Mouse (Mus musculus): ENCODE results near the gene Higd2a. TPM values are rescaled to one million over a fixed set of nuclear protein-coding genes. Genes with fewer than 3 reads are reported as not detected.

The Higd2a gene
- 100 to 1,000 TPM; 156 to 168 TPM for total RNA-seq (2021)

DNA sequence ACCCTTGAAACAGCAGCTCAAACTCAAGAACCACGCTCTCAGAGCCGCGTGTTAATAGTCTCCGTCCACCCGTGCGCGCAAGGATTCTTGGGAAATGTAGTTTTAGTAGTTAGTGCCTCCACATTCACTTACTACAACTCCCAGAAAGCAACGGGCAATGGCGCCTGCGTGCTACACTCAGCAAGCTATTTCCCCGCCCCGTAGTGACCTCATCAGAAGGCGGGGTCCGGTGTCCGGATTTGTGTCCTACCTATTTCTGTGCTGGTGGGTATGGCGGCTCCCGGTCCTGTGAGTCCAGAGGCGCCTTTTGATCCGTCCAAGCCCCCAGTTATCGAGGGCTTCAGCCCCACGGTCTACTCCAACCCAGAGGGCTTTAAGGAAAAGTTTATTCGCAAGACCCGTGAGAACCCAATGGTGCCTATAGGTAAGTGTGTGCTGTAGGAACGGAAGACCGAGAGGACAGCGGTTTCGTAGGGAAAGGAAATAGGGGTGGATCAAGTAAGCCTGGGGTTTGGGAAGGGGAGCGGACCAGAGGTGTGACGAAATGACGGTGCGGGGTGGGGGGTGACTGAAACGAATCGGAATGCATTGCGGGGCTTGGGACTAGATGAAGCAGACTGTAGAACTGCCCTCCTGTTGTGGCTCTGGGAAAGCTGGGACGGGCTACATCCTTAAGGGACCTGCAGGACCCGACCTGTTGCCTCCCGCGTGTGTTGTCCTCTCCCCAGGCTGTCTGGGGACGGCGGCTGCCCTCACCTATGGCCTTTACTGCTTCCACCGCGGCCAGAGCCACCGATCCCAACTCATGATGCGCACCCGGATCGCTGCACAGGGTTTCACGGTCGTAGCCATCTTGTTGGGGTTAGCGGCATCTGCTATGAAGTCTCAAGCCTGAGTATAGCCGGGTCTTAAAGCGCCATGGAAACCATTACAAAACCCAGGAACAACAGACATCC is at the start of gene Higd2a, which contains the start of gene Nop16:
Gene Higd2a, plus strand, starts transcription at position 212 of the 956 bp plus-strand sequence.
Gene Nop16, minus strand, starts transcription at position 95 of the 956 bp plus-strand sequence.
- intact Hi-C loops (cut with DNase I): no loop called here

DNA sequence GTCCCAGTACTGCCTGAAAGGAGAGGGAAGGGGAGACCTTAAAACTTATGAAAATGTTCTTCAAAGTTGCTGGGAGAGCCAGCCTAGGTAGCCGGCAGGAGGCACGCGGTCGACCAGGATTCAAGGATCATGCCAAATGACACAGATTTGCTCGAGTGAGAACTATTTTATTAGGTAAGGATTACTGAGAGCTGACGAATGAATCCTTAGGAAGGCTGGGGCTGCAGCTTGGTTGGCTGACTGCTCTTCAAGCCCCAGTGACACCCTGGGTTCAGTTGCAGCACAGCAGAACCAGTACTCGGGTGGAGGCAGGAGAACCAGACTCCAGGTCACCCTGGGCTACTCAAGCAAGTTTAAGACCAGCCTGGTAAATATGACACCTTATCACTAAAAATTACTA is 42.0 kb upstream of the Higd2a start:
- intact Hi-C loops (cut with DNase I): no loop called here
- DNase-seq (ENCODE audit: extremely low spot score in 1 of 2, low spot score in 2 of 2): no peak

More for the DNA sequence above, at the start of gene Higd2a, which contains the start of gene Nop16:
- peak; percentile 97 for DNase-seq (ENCODE audit: extremely low spot score in 1 of 2, low spot score in 2 of 2)

DNA sequence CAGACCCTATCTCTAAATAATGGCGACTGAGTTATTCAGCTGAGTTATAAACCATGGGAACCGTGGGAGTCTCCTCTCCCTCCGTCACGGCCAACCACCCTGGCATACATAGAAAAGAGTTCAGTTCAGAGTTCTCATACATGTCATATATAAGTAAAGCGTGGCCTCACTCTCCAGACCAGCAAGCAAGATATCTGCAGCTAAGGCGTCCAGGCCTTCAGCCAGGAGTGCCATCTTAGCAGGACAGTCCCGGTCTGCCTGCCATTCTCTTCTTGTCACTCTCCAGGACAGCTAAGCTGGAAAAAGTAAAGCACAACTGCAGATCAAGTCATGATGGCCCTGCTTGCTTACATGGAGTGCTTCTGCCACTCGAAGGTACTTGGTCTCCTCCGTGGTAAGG is 33.8 kb upstream of the Higd2a start:
- intact Hi-C loops (cut with DNase I): no loop called here
- DNase-seq (ENCODE audit: extremely low spot score in 1 of 2, low spot score in 2 of 2): no peak

DNA sequence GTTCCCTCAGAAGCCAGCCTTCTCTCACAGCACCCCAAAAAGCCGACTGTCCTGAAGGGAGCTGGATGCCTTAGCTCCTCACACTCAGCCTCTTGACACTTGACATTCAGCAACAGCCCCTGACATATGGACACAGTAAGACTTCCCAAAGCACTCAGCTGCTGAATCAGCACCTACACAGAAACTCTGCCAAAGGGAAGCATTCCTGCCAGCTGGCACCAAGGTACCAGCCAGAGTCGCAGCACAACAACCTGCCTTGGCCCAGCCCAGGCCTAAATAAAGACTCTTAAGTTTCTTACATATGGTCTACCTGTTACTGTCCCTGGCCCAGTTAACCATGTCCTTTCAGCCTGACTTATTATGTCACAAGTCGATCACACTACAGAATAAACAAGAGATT is 33.2 kb upstream of the Higd2a start:
- intact Hi-C loops (cut with DNase I): no loop called here

DNA sequence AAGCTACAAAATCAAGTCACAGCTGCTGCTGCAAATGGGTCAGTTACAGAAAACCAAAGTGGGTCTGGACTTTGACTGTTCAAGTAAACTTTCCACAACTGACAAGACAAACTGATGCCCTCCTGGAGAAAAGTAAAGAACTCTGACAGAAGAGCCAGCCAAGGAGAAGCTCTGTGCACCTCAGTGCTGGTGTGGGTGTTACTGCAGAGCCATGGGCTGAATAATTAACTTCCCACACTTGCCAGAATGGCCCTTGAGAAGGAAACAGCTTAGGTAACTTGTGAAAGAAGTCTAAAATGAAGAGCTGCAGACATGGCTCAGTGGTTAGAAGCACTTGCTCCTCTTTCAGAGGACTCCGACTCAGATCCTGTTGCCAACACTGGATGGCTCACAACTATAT is 32.4 kb upstream of the Higd2a start:
- no peak for DNase-seq (ENCODE audit: extremely low spot score in 1 of 2, low spot score in 2 of 2)
- intact Hi-C loops (cut with DNase I): no loop called here

More for the DNA sequence above, 33.2 kb upstream of the Higd2a start:
- no peak for DNase-seq (ENCODE audit: extremely low spot score in 1 of 2, low spot score in 2 of 2)

DNA sequence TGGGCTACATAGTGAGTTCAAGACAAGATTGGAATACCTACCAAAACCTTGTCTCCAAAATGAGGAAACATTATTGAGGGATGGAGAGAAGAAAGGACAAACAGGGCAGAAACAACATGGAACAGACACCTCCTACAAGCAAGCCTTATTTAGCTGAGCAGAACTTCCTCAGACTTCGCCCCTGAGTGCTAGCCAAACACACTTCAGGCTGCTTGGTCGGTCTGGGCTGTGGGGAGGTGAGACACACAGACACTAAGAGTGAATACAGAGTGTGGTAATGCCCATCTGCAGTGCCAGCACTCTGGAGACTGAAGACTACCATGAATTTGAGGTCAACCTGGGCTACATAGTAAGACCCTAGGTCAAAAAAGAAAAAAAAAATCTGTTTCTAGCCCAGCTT is 30.4 kb upstream of the Higd2a start:
- intact Hi-C loops (cut with DNase I): loop anchor here (5.0 kb wide), 1 partner anchor 92 kb away; the partner anchor contains the start of gene Thoc3

DNA sequence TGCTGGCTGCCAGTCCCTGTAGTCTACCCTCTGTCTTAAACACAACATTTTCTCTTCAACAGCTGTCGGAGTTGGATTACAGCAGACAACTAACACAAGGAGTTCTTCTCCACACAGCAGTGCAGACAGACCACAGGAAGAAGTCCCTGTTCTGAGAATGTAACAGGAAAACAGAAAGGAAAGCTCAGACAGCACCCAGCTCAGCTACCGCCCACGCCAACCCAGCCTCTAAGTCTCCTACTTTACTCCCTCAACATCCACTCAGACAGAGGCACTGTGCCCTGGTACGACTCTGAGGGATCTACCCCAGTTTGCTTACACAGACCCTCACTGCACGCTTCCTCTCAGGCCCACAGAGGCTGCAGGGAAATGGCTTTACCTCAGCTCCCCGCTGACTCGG is 29.4 kb upstream of the Higd2a start:
- intact Hi-C loops (cut with DNase I): loop anchor here (5.0 kb wide), 1 partner anchor 93 kb away; the partner anchor contains the start of gene Thoc3
- DNase-seq (ENCODE audit: extremely low spot score in 1 of 2, low spot score in 2 of 2): no peak

More for the DNA sequence above, 30.4 kb upstream of the Higd2a start:
- DNase-seq (ENCODE audit: extremely low spot score in 1 of 2, low spot score in 2 of 2): no peak

DNA sequence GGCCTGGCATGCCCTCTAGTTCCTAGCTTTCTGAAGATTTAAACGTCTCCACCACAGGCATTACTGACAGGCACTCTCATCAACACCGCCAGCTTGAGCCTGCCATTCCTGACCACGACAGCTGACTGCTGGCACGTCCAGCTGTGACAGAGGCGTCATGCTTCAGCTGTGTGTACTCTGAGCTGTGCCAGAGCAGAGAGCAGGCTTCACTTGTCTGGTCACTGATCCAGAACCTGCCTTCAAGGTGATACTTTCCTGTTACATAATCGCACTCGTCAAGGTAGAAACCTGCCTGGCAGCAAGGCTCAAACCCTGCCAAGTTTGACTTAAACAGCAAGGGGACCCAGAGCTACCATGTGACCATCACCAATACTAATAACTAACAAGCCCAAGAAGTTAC is 27.4 kb upstream of the Higd2a start:
- intact Hi-C loops (cut with DNase I): loop anchor here (5.0 kb wide), 1 partner anchor 95 kb away; the partner anchor contains the start of gene Thoc3
- DNase-seq (ENCODE audit: extremely low spot score in 1 of 2, low spot score in 2 of 2): no peak

DNA sequence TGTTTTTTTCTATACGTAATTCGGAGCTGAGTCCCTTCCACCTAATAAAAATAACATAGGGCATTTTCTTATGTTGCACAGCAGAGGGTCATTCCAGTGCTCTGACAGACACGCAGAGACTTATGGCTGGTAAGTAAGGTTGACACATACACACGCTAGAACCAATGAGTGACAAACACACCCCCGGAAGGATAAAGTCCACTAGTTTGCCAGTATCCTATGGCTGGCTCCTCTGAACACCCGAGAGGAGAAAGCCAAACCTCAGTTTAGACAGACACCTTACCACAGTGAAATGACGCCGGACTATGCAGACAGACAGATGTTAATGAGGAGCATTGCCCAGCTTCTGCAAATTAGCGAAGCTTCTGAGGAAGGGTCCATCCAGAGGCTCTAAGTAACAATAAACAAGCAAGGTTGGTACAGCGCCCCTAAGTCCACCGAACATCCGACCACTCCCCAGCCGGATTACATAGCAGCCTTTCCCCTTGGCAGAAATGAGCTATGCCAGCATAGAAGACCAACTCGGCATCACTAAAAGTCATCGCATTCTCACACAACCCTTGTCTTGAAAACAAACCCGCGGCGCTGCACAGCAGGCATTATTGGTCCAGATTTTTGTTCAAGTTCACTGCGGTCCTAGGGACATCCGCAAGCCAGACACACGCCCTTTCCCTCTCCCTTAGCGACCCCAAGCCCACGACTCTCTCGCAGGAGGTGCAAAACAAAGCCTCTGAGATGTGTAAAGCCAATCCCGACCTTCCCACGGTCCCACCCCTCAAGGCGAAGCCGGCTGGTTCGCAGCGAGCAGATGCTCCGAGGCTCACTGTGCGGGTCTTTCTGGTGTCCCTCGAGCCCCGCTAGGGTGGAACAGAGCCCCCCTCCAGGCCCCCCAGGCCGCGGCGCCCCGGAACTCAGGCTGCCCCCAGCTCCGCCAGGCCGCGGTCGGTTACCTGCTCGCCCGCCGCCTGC is 25.5 kb upstream of the Higd2a start:
- intact Hi-C loops (cut with DNase I): loop anchor here (5.0 kb wide), 1 partner anchor 97 kb away; the partner anchor contains the start of gene Thoc3
- no peak for DNase-seq (ENCODE audit: extremely low spot score in 1 of 2, low spot score in 2 of 2)

DNA sequence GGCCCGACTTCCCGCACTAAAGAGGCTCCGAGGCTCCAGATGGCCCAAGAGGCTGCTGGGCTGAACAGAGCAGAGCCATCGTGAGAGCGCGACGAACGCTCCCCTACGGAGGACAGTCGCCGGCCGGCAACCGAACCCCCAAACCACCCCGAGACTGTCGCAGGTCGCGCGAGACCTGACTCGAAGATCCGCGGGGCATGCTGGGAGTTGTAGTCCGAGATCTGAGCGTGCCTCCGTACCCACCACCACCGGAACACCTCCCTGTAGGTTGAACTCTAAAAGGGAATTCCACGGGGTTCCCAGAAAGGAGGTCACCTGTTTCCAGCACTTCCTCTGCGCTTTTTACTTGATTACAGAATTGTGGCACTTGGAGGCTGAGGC is 24.8 kb upstream of the Higd2a start, which contains the start of gene 4833439L19Rik:
Gene 4833439L19Rik, minus strand, starts transcription at position 235 of the 381 bp plus-strand sequence.
- intact Hi-C loops (cut with DNase I): no loop called here

DNA sequence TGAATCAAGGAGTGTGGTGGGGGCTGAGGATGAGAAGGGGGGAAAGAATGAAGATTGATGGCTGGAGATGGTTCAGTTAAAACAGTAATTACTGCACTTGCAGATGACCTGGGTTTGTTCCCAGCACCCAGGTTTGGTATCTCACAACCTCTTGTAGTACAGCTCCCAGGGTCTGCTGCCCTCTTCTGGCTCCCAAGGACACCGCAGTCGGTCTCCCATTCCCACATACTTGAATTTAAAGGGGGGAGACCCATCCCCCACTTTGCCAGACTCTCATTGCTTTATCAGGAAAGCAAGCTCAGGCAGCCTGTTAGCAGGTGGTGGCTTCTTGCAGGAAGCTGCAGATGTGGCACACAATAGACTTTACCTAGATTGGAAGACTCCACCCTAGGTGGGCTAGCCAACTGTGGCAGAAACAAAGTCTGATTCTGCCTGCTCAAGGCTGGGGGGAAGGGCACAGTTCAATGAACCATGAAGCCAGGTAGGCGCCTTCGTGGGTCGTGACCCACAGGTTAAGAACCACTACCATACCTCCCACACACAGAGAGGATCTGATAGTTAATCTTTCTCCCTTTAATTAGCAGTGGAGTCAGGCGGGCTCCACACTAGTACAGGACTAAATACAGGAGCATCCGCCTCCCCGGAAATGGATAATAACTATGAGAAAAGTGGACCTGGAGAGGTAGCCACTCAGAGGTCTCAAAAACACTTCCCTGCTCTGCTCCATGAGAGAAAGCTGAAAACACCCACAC is 24.2 kb upstream of the Higd2a start:
- peak; percentile 49 to 76 for DNase-seq (ENCODE audit: extremely low spot score in 1 of 2, low spot score in 2 of 2)
- intact Hi-C loops (cut with DNase I): no loop called here

More for the DNA sequence above, 24.8 kb upstream of the Higd2a start, which contains the start of gene 4833439L19Rik:
- peak; percentile 91 to 96 for DNase-seq (ENCODE audit: extremely low spot score in 1 of 2, low spot score in 2 of 2)

DNA sequence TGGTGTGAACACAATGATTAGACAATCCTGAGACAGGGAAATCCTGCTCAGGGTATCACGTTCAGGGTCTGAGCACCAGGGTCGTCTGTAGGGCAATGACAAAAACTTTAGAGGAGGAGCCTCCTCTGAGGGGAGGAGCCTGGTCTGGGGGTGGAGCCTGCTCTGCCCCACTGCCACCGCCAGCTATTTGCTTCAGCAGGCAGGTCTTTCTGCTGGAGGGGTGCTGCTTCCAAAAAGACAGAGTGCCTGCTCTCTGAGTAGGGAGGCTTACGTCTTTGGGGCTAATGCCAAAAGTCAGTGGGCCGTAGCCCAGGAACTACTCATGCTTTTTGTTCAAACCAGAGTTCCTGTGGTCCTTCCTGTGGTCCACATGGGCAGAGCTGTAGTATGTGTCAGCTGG is 21.6 kb upstream of the Higd2a start:
- intact Hi-C loops (cut with DNase I): no loop called here
- no peak for DNase-seq (ENCODE audit: extremely low spot score in 1 of 2, low spot score in 2 of 2)

DNA sequence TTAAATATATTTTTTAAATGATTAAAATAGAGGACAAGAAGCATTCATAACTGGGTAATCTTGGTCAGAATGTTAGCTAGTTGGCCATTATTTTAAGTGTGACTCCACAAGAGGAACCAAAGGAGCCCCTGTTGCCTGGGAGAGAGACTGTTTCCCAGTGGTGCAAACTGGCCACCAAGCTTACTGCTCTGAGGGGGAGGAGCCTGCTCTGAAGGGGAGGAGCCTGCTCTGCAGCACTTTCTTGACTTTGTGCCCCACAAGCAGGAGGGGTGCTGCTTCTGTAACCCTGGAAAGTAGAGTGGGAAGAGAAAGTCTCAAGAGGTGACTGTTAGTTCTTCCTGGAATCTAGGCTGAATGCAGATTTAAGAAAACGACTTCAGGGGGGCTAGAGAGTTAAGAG is 20.7 kb upstream of the Higd2a start:
- intact Hi-C loops (cut with DNase I): no loop called here
- no peak for DNase-seq (ENCODE audit: extremely low spot score in 1 of 2, low spot score in 2 of 2)

DNA sequence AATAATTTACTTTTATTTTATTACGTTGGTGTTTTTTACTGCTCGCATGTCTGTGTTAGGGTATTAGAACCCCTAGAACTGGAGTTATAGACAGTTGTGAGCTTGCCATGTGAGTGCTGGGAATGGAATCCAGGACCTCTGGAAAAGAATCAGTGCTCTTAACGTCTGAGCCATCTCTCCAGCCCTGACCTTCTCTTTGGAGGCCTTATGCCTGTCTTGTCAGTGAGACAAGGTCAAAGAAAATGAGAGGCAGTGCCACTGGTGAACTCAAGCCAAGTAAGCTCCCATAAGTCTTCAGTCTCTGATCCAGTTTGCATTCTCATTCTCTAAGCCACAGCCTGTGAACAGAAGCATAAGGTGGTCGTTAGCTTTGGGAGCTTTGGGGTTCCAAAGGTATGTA is 19.3 kb upstream of the Higd2a start:
- intact Hi-C loops (cut with DNase I): no loop called here
- DNase-seq (ENCODE audit: extremely low spot score in 1 of 2, low spot score in 2 of 2): no peak

DNA sequence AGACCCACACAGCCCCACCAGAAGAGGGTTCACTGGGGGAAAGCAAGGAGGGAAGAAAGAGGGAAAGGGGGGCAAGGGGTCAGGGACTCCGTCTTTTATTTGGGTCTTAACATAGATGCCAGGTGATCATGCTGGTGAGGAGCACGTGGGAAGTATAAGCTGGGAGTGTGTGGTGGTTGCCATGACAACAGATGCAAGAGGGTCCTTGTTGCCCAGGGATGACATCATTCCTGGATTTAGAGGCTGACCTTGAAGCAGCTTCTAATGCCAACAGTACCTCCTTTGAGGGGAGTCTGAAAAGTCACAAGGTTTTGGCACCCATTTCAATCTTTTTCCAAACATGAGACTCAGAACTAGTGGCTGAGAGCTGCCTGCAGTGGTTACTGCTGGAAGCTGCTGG is 18.4 kb upstream of the Higd2a start:
- intact Hi-C loops (cut with DNase I): no loop called here
- peak in 1 of 2 experiments; percentile 37 for DNase-seq (ENCODE audit: extremely low spot score in 1 of 2, low spot score in 2 of 2)

DNA sequence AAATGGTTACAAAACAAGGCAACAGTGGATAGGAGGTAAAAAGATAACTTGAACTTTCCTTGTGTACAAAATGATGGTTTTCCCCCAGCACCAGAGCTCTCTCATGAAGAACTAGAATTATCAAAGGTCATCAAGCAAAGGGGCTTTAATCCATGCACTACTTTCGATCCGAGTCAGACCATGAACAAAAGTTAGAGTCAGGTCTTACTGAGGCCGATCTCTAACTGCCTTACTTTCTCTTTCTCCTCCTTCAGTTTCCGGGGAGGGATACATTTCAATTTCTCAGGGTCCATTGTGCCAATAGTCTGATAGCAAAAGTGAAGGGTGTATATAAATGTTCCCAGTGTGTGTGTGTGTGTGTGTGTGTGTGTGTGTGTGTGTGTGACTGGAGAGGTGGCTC is 17.4 kb upstream of the Higd2a start:
- DNase-seq (ENCODE audit: extremely low spot score in 1 of 2, low spot score in 2 of 2): no peak
- intact Hi-C loops (cut with DNase I): no loop called here

DNA sequence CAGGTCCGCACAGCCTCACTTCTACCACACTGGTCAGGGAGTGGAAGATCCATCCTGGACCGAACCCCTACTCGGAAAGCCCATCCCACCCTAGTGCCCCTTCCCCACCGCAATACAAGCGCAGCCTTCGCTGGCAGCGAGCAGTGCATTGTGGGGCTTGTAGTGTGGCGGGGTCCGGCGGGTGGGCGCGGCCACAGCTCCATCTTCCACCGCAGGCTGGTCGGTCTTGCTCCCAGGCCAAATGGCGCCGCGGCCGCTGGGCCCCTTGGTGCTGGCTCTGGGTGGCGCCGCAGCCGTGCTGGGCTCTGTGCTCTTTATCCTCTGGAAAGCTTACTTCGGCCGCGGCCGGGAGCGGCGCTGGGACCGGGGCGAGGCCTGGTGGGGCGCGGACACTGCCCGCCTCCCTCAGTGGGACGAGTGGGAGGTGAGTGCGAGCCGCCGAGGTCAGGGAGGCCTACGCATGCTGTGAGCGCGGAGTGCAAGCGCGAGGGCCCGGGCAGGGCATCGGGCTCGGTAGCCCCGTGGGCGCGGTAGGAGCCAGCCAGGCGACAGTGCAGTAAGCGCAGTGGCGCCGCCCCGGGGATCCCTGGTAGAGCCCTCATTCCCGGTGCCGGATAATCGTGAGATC is 15.0 kb upstream of the Higd2a start, which contains the start of gene Arl10:
Gene Arl10, plus strand, starts transcription at position 162 of the 628 bp plus-strand sequence.
- peak; percentile 69 to 87 for DNase-seq (ENCODE audit: extremely low spot score in 1 of 2, low spot score in 2 of 2)
- intact Hi-C loops (cut with DNase I): no loop called here

DNA sequence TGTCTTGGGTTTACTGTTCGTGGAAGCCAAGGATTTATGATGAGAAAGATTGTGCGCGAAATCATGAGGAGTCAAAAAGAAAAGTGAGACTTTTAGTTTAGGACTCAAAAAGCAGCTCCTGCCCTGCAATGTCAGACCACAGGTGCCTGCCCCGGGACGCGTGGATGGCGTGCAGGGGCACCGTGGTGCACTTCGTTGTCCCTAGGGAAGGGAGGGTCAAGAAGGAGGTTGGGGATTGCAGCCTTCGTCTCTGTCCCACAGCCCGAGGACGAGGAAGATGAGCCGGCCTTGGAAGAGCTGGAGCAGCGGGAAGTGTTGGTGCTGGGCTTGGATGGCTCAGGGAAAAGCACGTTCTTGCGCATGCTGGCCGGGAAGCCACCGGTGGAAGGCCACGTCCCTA is 14.5 kb upstream of the Higd2a start:
- DNase-seq (ENCODE audit: extremely low spot score in 1 of 2, low spot score in 2 of 2): no peak
- intact Hi-C loops (cut with DNase I): no loop called here
